Mouse (Mus musculus): ENCODE data around the gene H2al1i.
"Not testable (repeated sequence)": the region's sequence is repeated elsewhere in the genome, so short reads cannot be mapped to it uniquely, and the experiment has no call there.

The H2al1i gene

GRCm38 (mm10) chrX:11324359-11324758 lies at the start of gene H2al1i:
Gene H2al1i, plus strand, starts transcription at chrX:11324659.
- DNase-seq (ENCODE audit: low spot score), result not testable (repeated sequence)

GRCm38 (mm10) chrX:11277083-11277482 lies 47.4 kb upstream of the H2al1i start:
- DNase-seq (ENCODE audit: low spot score), result no peak

- no peak for DNase-seq (ENCODE audit: low spot score)
These were observed 43.7 kb upstream of the H2al1i start for GRCm38 (mm10) chrX:11280741-11281140.

- DNase-seq (ENCODE audit: low spot score), result no peak
These were observed 36.1 kb upstream of the H2al1i start for GRCm38 (mm10) chrX:11288306-11288882.

GRCm38 (mm10) chrX:11289244-11289643 lies 35.2 kb upstream of the H2al1i start:
- DNase-seq (ENCODE audit: low spot score), result no peak

- not testable (repeated sequence) for DNase-seq (ENCODE audit: low spot score)
These were observed 25.5 kb upstream of the H2al1i start, which contains the start of gene H2al1a for GRCm38 (mm10) chrX:11298957-11299356. Gene H2al1a, plus strand, starts transcription at chrX:11299257.

GRCm38 (mm10) chrX:11302132-11302531 lies 22.3 kb upstream of the H2al1i start, which contains the start of gene H2al1b:
Gene H2al1b, plus strand, starts transcription at chrX:11302432.
- DNase-seq (ENCODE audit: low spot score), result not testable (repeated sequence)

GRCm38 (mm10) chrX:11305355-11305754 lies 19.1 kb upstream of the H2al1i start, which contains the start of gene H2al1c:
Gene H2al1c, plus strand, starts transcription at chrX:11305655.
- DNase-seq (ENCODE audit: low spot score), result not testable (repeated sequence)

GRCm38 (mm10) chrX:11308524-11308923 lies 15.9 kb upstream of the H2al1i start, which contains the start of gene H2al1d:
Gene H2al1d, plus strand, starts transcription at chrX:11308824.
- DNase-seq (ENCODE audit: low spot score), result not testable (repeated sequence)

GRCm38 (mm10) chrX:11311634-11312033 lies 12.8 kb upstream of the H2al1i start, which contains the start of gene H2al1e:
Gene H2al1e, plus strand, starts transcription at chrX:11311934.
- not testable (repeated sequence) for DNase-seq (ENCODE audit: low spot score)

- DNase-seq (ENCODE audit: low spot score), result not testable (repeated sequence)
These were observed 9.6 kb upstream of the H2al1i start, which contains the start of gene H2al1f for GRCm38 (mm10) chrX:11314858-11315257. Gene H2al1f, plus strand, starts transcription at chrX:11315158.

- DNase-seq (ENCODE audit: low spot score), result not testable (repeated sequence)
These were observed 6.5 kb upstream of the H2al1i start, which contains the start of gene H2al1g for GRCm38 (mm10) chrX:11317956-11318355. Gene H2al1g, plus strand, starts transcription at chrX:11318256.

GRCm38 (mm10) chrX:11321192-11321591 lies 3.3 kb upstream of the H2al1i start, which contains the start of gene H2al1h:
Gene H2al1h, plus strand, starts transcription at chrX:11321492.
- DNase-seq (ENCODE audit: low spot score), result not testable (repeated sequence)

- DNase-seq (ENCODE audit: low spot score), result not testable (repeated sequence)
These were observed 3.1 kb downstream of the H2al1i start, which contains the start of gene H2al1j for GRCm38 (mm10) chrX:11327522-11327921. Gene H2al1j, plus strand, starts transcription at chrX:11327822.

GRCm38 (mm10) chrX:11345762-11346161 lies 21.3 kb downstream of the H2al1i start:
- DNase-seq (ENCODE audit: low spot score), result no peak

- DNase-seq (ENCODE audit: low spot score), result no peak
These were observed 22.3 kb downstream of the H2al1i start for GRCm38 (mm10) chrX:11346756-11347155.

- DNase-seq (ENCODE audit: low spot score), result no peak
These were observed 36.4 kb downstream of the H2al1i start for GRCm38 (mm10) chrX:11360823-11361222.

GRCm38 (mm10) chrX:11361261-11361660 lies 36.8 kb downstream of the H2al1i start:
- no peak for DNase-seq (ENCODE audit: low spot score)

GRCm38 (mm10) chrX:11363890-11364289 lies 39.4 kb downstream of the H2al1i start:
- DNase-seq (ENCODE audit: low spot score), result no peak

- DNase-seq (ENCODE audit: low spot score), result no peak
These were observed 40.7 kb downstream of the H2al1i start for GRCm38 (mm10) chrX:11365151-11365550.
